26 mouse cellular contexts compared by ENCODE assay signal in genomic region chr15:17770225-17770677, GRCm38 (mm10).
DNase-seq lines count a peak whose midpoint lies in the region; ATAC-seq and TF ChIP-seq lines count a peak whose summit lies in the region.
"Had no signal": no experiment of that assay in that cellular context is flagged by ENCODE, and none has a peak within 500 bp of the region (broad histone marks: within the 10 kb centered on the region; RNA-seq: fewer than 3 reads in every experiment).

No protein-coding gene starts in this region.

- ATAC-seq in forebrain, embryonic 14.5 days: 0 out of 2 replicates have a peak, but pooled peaks have one; percentile 37
- no peak for ATAC-seq in forebrain, embryonic 16.5 days
- 0 out of 2 replicates have a peak, but pooled peaks have one; percentile 28 for ATAC-seq in neural tube, embryonic 14.5 days (ENCODE audit: low read depth)
- no peak for ATAC-seq in neural tube, embryonic 15.5 days (ENCODE audit: low FRiP score)
- ATAC-seq in hindbrain, postnatal 0 days: 0 out of 2 replicates have a peak, but pooled peaks have one; percentile 29
- ATAC-seq: Patski had no signal

- no peaks in the 10 kb centered on the region for H3K9me3 ChIP-seq in forebrain, embryonic 14.5 days (replicated peaks; ENCODE audit: control insufficient read depth, low read length)
- H3K9me3 ChIP-seq in forebrain, embryonic 16.5 days (ENCODE audit: control insufficient read depth, low read length): no peaks in the 10 kb centered on the region
- no peaks in the 10 kb centered on the region for H3K9me3 ChIP-seq in neural tube, embryonic 14.5 days (ENCODE audit: control insufficient read depth, low read length)
- H3K9me3 ChIP-seq in neural tube, embryonic 15.5 days (replicated peaks): no peaks in the 10 kb centered on the region
- H3K9me3 ChIP-seq in hindbrain, postnatal 0 days (ENCODE audit: low read length): no peaks in the 10 kb centered on the region
- H3K9me3 ChIP-seq: heart, embryonic 13.5 days; limb, embryonic 15.5 days; lung, embryonic 15.5 days; neural tube, embryonic 13.5 days had no signal

- H3K27me3 ChIP-seq in forebrain, embryonic 14.5 days (replicated peaks; ENCODE audit: control insufficient read depth, insufficient read depth, low read length): no peaks in the 10 kb centered on the region
- H3K27me3 ChIP-seq in forebrain, embryonic 16.5 days (replicated peaks; ENCODE audit: control insufficient read depth, insufficient read depth, low read length): no peaks in the 10 kb centered on the region
- H3K27me3 ChIP-seq in neural tube, embryonic 14.5 days (ENCODE audit: control insufficient read depth, insufficient read depth, low read length): no peaks in the 10 kb centered on the region
- H3K27me3 ChIP-seq in neural tube, embryonic 15.5 days (replicated peaks): no peaks in the 10 kb centered on the region
- H3K27me3 ChIP-seq in hindbrain, postnatal 0 days (ENCODE audit: insufficient read depth, low read length): no peaks in the 10 kb centered on the region
- H3K27me3 ChIP-seq: heart, embryonic 13.5 days; limb, embryonic 15.5 days; lung, embryonic 15.5 days; neural tube, embryonic 13.5 days; Patski had no signal

- TF ChIP-seq CTCF in hindbrain, postnatal 0 days (IDR thresholded peaks at IDR 0.05; ENCODE audit: low read depth): no peak

- 76% methylated on average over 10 of the region's 10 CpGs for WGBS in forebrain, embryonic 14.5 days
- 77% methylated on average over 10 of the region's 10 CpGs for WGBS in forebrain, embryonic 16.5 days
- 59% methylated on average over 10 of the region's 10 CpGs for WGBS in neural tube, embryonic 14.5 days
- 61% methylated on average over 10 of the region's 10 CpGs for WGBS in neural tube, embryonic 15.5 days
- WGBS in hindbrain, postnatal 0 days: 59% methylated on average over 10 of the region's 10 CpGs

- no peak overlapping the region for H3K27ac ChIP-seq in forebrain, embryonic 14.5 days (ENCODE audit: low read depth, low read length)
- H3K27ac ChIP-seq in forebrain, embryonic 16.5 days (ENCODE audit: low read length): no peak overlapping the region
- no peak overlapping the region for H3K27ac ChIP-seq in neural tube, embryonic 14.5 days (ENCODE audit: low read depth, low read length)
- H3K27ac ChIP-seq in neural tube, embryonic 15.5 days (replicated peaks): no peak overlapping the region
- H3K27ac ChIP-seq in hindbrain, postnatal 0 days: no peak overlapping the region
- H3K27ac ChIP-seq: heart, adult 2 months; heart, embryonic 13.5 days; kidney, postnatal 0 days; limb, embryonic 15.5 days; liver, embryonic 14.5 days; lung, embryonic 15.5 days; neural tube, embryonic 13.5 days had no signal

- H3K36me3 ChIP-seq in forebrain, embryonic 14.5 days (ENCODE audit: control insufficient read depth, insufficient read depth, low read length): no peaks in the 10 kb centered on the region
- no peaks in the 10 kb centered on the region for H3K36me3 ChIP-seq in forebrain, embryonic 16.5 days (ENCODE audit: control insufficient read depth, insufficient read depth)
- H3K36me3 ChIP-seq in neural tube, embryonic 14.5 days (ENCODE audit: control insufficient read depth, insufficient read depth, low read length): no peaks in the 10 kb centered on the region
- H3K36me3 ChIP-seq in neural tube, embryonic 15.5 days: no peaks in the 10 kb centered on the region
- H3K36me3 ChIP-seq in hindbrain, postnatal 0 days (ENCODE audit: insufficient read depth, low read length): no peaks in the 10 kb centered on the region
- H3K36me3 ChIP-seq: heart, embryonic 13.5 days; limb, embryonic 15.5 days; lung, embryonic 15.5 days; neural tube, embryonic 13.5 days had no signal

- no peak overlapping the region for H3K4me3 ChIP-seq in forebrain, embryonic 14.5 days (ENCODE audit: low read depth, low read length)
- no peak overlapping the region for H3K4me3 ChIP-seq in forebrain, embryonic 16.5 days (replicated peaks; ENCODE audit: low read length)
- H3K4me3 ChIP-seq in neural tube, embryonic 14.5 days (ENCODE audit: low read depth, low read length): no peak overlapping the region
- no peak overlapping the region for H3K4me3 ChIP-seq in neural tube, embryonic 15.5 days (replicated peaks)
- H3K4me3 ChIP-seq in hindbrain, postnatal 0 days (ENCODE audit: low read length): no peak overlapping the region
- H3K4me3 ChIP-seq: heart, adult 2 months; heart, embryonic 13.5 days; limb, embryonic 15.5 days; lung, embryonic 15.5 days; neural tube, embryonic 13.5 days had no signal

- no peak overlapping the region for H3K4me2 ChIP-seq in forebrain, embryonic 14.5 days (ENCODE audit: low read length)
- H3K4me2 ChIP-seq in forebrain, embryonic 16.5 days (ENCODE audit: low read length): no peak overlapping the region
- H3K4me2 ChIP-seq in neural tube, embryonic 14.5 days (ENCODE audit: low read depth, low read length): no peak overlapping the region
- H3K4me2 ChIP-seq in neural tube, embryonic 15.5 days: no peak overlapping the region
- no peak overlapping the region for H3K4me2 ChIP-seq in hindbrain, postnatal 0 days (ENCODE audit: low read depth, low read length)
- H3K4me2 ChIP-seq: heart, embryonic 13.5 days; limb, embryonic 15.5 days; lung, embryonic 15.5 days; neural tube, embryonic 13.5 days had no signal

- DNase-seq in forebrain, embryonic 14.5 days (ENCODE audit: low spot score): peak; percentile 8
- DNase-seq in hindbrain, postnatal 0 days (ENCODE audit: low spot score): no peak
- no peak for DNase-seq in natural killer cell, adult 2 months (ENCODE audit: low spot score in 2 of 2)
- no peak for DNase-seq in thymus, postnatal 25 days
- DNase-seq in thymus, postnatal 10 days (ENCODE audit: low spot score in 2 of 2): no peak
- DNase-seq: adrenal gland, adult 2 months; cerebellum, adult 18-20 months; cerebellum, postnatal 14 days; gastrocnemius, postnatal 36 days; heart, adult 2 months; heart, postnatal 14 days; kidney, adult 18-20 months; layer of hippocampus, adult 9-11 months; left cerebral cortex, postnatal 4 days; lung, postnatal 36 days; thymus, postnatal 14 days had no signal

- no peaks in the 10 kb centered on the region for H3K4me1 ChIP-seq in forebrain, embryonic 14.5 days (ENCODE audit: control insufficient read depth, insufficient read depth, low read length)
- no peaks in the 10 kb centered on the region for H3K4me1 ChIP-seq in forebrain, embryonic 16.5 days (replicated peaks; ENCODE audit: control insufficient read depth, insufficient read depth, low read length)
- no peaks in the 10 kb centered on the region for H3K4me1 ChIP-seq in neural tube, embryonic 14.5 days (ENCODE audit: control insufficient read depth, insufficient read depth, low read length)
- no peaks in the 10 kb centered on the region for H3K4me1 ChIP-seq in neural tube, embryonic 15.5 days
- no peaks in the 10 kb centered on the region for H3K4me1 ChIP-seq in hindbrain, postnatal 0 days (ENCODE audit: insufficient read depth, low read length)
- H3K4me1 ChIP-seq: heart, embryonic 13.5 days; limb, embryonic 15.5 days; lung, embryonic 15.5 days; neural tube, embryonic 13.5 days had no signal

- H3K9ac ChIP-seq in forebrain, embryonic 14.5 days (ENCODE audit: low read length): no peak overlapping the region
- H3K9ac ChIP-seq in forebrain, embryonic 16.5 days (replicated peaks; ENCODE audit: low read depth, low read length): no peak overlapping the region
- no peak overlapping the region for H3K9ac ChIP-seq in neural tube, embryonic 14.5 days (replicated peaks; ENCODE audit: low read depth, low read length)
- H3K9ac ChIP-seq in neural tube, embryonic 15.5 days (replicated peaks): no peak overlapping the region
- no peak overlapping the region for H3K9ac ChIP-seq in hindbrain, postnatal 0 days (replicated peaks; ENCODE audit: low read length)
- H3K9ac ChIP-seq: heart, embryonic 13.5 days; limb, embryonic 15.5 days; liver, embryonic 14.5 days; lung, embryonic 15.5 days; neural tube, embryonic 13.5 days had no signal

Comparison
In these comparisons a context has a peak if more than half of its experiments do, and no peak if none do; other contexts are left out.
1. ATAC-seq: peak in forebrain, embryonic 14.5 days (single experiment), neural tube, embryonic 14.5 days (single experiment) and hindbrain, postnatal 0 days (single experiment); none in forebrain, embryonic 16.5 days (single experiment) and neural tube, embryonic 15.5 days (single experiment).